Mouse (Mus musculus): ENCODE results near the gene Tex29. TPM values are rescaled to one million over a fixed set of nuclear protein-coding genes. Genes with fewer than 3 reads are reported as not detected.

Tex29 gene
- 0.63 TPM in 1 of 2 replicates, not detected in the other for polyA plus RNA-seq (2014; fragmentation: Nextera tagmentation; extraction: Ambion mirVana)

DNA sequence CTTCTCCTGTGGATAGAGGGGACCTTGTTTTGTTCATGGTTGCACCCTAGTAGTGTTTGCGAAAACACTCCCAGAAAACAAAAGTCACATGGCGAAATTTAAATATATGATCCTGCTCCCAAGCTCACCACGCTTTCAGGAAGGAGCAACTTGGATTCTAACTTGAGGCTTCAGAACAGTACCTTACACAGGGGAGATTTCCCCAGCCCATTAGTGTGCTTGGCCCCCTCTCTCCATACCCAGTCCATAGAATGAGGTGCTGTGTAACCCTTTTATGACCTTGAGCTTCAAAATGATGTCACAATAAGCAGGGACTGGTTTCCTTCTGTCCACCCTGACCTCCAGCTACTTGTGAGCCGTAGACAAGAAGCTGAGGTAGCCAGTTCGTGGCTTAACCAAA lies at the start of gene Tex29:
Gene Tex29, plus strand, starts transcription at position 301 of the 400 bp plus-strand sequence.
- no peak within 1 kb of the TSS for H3K4me3 ChIP-seq (ENCODE audit: low read depth, low read length)

DNA sequence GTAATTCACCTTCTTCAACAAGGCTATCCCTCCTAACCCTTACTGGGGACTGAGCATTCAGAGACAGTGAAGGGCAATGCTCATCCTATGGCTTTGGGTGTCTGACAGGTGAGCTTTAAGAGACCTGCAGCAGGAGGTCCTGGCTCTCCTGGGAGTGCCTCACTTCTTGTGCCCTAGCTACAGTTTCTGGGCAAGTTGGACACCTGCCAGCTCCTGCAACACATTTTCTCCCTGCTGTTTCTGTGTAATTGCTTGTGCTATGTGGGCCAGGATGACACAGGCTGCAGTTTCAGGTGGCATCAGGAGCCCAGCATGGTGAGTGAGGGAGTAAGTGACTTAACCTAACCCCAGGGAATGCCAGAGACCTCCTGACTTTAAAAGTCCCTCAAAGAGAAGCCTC lies 45.3 kb upstream of the Tex29 start:
- H3K4me1 ChIP-seq (ENCODE audit: control insufficient read depth, insufficient read depth, low read length) = peaks cover 12% of the 10 kb centered on the region; the same call in 1 of the 2 replicates
- no peak for ATAC-seq (replicated peaks; ENCODE audit: insufficient number of reproducible peaks, low FRiP score, low TSS enrichment)
- no peak overlapping the region for H3K27ac ChIP-seq (ENCODE audit: low read depth, low read length)
- H3K36me3 ChIP-seq (ENCODE audit: control insufficient read depth, insufficient read depth, low read length) = peaks cover 8% of the 10 kb centered on the region
- H3K27me3 ChIP-seq (ENCODE audit: control insufficient read depth, insufficient read depth, low read length) = no peaks in the 10 kb centered on the region
- H3K4me3 ChIP-seq (ENCODE audit: low read depth, low read length) = no peak overlapping the region
- no peak overlapping the region for H3K4me2 ChIP-seq
- H3K9me3 ChIP-seq (replicated peaks; ENCODE audit: control insufficient read depth, low read length) = no peaks in the 10 kb centered on the region
- H3K9ac ChIP-seq (ENCODE audit: low read depth, low read length) = no peak overlapping the region

More for the DNA sequence above, at the start of gene Tex29:
- ATAC-seq (replicated peaks; ENCODE audit: insufficient number of reproducible peaks, low FRiP score, low TSS enrichment) = no peak
- WGBS (ENCODE audit: insufficient replicate concordance) = 77% methylated on average over 5 of the region's 5 CpGs
- Histone ChIP-seq H3K9me3 (replicated peaks; ENCODE audit: control insufficient read depth, low read length) (no peaks in the 10 kb centered on the region), H3K4me1 (ENCODE audit: control insufficient read depth, insufficient read depth, low read length) (peaks cover 16% of the 10 kb centered on the region), H3K9ac (ENCODE audit: low read depth, low read length) (no peak within 1 kb of the TSS), H3K27me3 (ENCODE audit: control insufficient read depth, insufficient read depth, low read length) (no peaks in the 10 kb centered on the region), H3K36me3 (ENCODE audit: control insufficient read depth, insufficient read depth, low read length) (no peaks in the 10 kb centered on the region; the same call in 1 of the 2 replicates), H3K27ac (ENCODE audit: low read depth, low read length) (no peak within 1 kb of the TSS), H3K4me2 (no peak within 1 kb of the TSS)

DNA sequence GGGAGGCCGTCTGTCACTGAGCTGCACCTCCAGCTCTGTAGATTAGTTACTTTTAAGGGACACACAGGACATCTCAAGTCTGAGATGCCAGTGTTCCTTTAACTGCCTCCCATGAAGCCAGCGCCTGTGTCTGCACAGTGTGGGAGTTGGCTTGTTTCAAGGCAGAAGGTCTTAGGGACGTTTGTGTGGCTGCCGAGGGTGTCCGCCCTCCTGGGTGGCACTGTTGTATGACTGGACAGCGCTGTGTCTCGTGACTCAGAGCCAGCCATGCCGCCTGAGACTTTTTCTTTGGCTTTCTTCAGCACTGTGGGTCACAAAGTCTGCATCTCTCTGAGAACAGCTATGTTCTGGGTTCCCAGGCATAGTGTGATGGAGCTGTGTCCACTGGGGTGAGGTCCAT lies 43.1 kb upstream of the Tex29 start:
- Histone ChIP-seq H3K27ac (ENCODE audit: low read depth, low read length) (no peak overlapping the region), H3K9ac (ENCODE audit: low read depth, low read length) (0 out of 2 replicates have a peak overlapping the region, but pooled peaks have one; percentile 13), H3K36me3 (ENCODE audit: control insufficient read depth, insufficient read depth, low read length) (peaks cover 6% of the 10 kb centered on the region; the same call in 1 of the 2 replicates), H3K27me3 (ENCODE audit: control insufficient read depth, insufficient read depth, low read length) (no peaks in the 10 kb centered on the region), H3K9me3 (replicated peaks; ENCODE audit: control insufficient read depth, low read length) (no peaks in the 10 kb centered on the region), H3K4me3 (ENCODE audit: low read depth, low read length) (no peak overlapping the region), H3K4me1 (ENCODE audit: control insufficient read depth, insufficient read depth, low read length) (peaks cover 10% of the 10 kb centered on the region; the same call in 1 of the 2 replicates), H3K4me2 (no peak overlapping the region)
- 80% methylated on average over 8 of the region's 8 CpGs for WGBS (ENCODE audit: insufficient replicate concordance)
- ATAC-seq (replicated peaks; ENCODE audit: insufficient number of reproducible peaks, low FRiP score, low TSS enrichment) = no peak

DNA sequence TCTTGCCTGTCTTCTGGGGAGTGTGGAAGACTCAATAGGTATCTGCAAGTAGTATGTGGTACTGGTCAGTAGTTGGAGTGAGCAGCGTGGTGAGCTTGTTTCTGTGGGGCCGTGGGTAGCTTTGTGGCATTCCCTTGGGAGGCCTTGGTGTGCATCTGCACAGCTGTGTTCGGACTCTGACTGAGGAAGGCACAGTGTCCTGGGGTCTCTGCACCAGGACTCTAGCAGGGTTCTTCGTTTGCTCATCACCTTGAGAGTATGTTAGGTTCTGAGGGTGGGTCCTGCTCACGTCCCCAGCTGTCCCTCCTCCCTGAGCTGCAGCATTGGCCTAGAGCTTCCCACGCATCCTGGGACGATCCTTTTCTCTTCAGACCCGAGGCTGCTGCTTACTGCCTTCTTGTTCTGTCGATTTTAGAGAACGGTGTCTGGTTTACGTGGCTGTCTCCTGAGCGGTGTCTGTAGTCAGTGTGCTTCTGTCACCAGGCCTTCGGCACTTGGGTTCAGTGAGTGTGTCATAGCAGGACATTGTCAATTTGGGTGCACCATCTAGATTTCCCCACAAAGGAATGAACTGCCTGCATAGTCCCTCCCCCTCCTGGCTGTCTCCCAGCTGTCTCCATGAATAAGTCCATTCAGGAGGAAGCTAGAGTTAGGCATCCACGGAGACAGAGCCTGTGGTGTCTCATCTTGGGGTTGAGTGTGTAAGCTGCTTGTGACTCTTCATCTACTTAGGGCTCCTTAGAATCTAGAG lies 42.4 kb upstream of the Tex29 start:
- no peaks in the 10 kb centered on the region for H3K27me3 ChIP-seq (ENCODE audit: control insufficient read depth, insufficient read depth, low read length)
- no peak overlapping the region for H3K4me2 ChIP-seq
- peaks cover 6% of the 10 kb centered on the region; the same call in 1 of the 2 replicates for H3K36me3 ChIP-seq (ENCODE audit: control insufficient read depth, insufficient read depth, low read length)
- H3K27ac ChIP-seq (ENCODE audit: low read depth, low read length) = peak overlapping the region; percentile 70; the same call in 1 of the 2 replicates
- no peak overlapping the region for H3K4me3 ChIP-seq (ENCODE audit: low read depth, low read length)
- 0 out of 2 replicates have a peak overlapping the region, but pooled peaks have one; percentile 6 for H3K9ac ChIP-seq (ENCODE audit: low read depth, low read length)
- no peaks in the 10 kb centered on the region for H3K9me3 ChIP-seq (replicated peaks; ENCODE audit: control insufficient read depth, low read length)
- 0 out of 2 replicates have a peak, but pooled peaks cover 5% of the 10 kb centered on the region for H3K4me1 ChIP-seq (ENCODE audit: control insufficient read depth, insufficient read depth, low read length)
- ATAC-seq (replicated peaks; ENCODE audit: insufficient number of reproducible peaks, low FRiP score, low TSS enrichment) = no peak
- 59% methylated on average over 14 of the region's 14 CpGs for WGBS (ENCODE audit: insufficient replicate concordance)

DNA sequence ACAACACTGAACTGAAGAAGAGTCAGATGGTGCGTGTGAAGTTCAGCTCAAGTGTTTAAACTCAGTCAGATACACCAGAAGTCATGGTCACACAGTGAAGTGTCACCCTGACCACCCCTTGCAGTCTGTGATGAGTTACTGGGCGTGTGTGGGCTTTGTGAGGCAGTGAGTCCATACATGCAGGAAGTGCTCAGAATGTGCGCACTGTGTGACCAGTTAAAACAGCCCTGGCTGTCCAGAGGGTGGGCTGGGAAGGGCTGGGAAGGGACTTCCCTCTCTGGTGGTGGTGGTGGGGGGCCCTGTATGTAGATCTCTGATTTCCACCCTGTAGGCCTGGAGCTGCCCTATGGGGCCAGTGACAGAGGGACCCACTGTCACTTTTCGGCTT lies 41.8 kb upstream of the Tex29 start:
- no peaks in the 10 kb centered on the region for H3K27me3 ChIP-seq (ENCODE audit: control insufficient read depth, insufficient read depth, low read length)
- WGBS (ENCODE audit: insufficient replicate concordance) = 87% methylated on average over 4 of the region's 4 CpGs
- H3K36me3 ChIP-seq (ENCODE audit: control insufficient read depth, insufficient read depth, low read length) = peaks cover 6% of the 10 kb centered on the region; the same call in 1 of the 2 replicates
- no peak overlapping the region for H3K4me3 ChIP-seq (ENCODE audit: low read depth, low read length)
- no peak overlapping the region for H3K4me2 ChIP-seq
- 0 out of 2 replicates have a peak, but pooled peaks cover 5% of the 10 kb centered on the region for H3K4me1 ChIP-seq (ENCODE audit: control insufficient read depth, insufficient read depth, low read length)
- no peaks in the 10 kb centered on the region for H3K9me3 ChIP-seq (replicated peaks; ENCODE audit: control insufficient read depth, low read length)
- no peak for ATAC-seq (replicated peaks; ENCODE audit: insufficient number of reproducible peaks, low FRiP score, low TSS enrichment)
- H3K9ac ChIP-seq (ENCODE audit: low read depth, low read length) = no peak overlapping the region
- H3K27ac ChIP-seq (ENCODE audit: low read depth, low read length) = peak overlapping the region; percentile 70; the same call in 1 of the 2 replicates

DNA sequence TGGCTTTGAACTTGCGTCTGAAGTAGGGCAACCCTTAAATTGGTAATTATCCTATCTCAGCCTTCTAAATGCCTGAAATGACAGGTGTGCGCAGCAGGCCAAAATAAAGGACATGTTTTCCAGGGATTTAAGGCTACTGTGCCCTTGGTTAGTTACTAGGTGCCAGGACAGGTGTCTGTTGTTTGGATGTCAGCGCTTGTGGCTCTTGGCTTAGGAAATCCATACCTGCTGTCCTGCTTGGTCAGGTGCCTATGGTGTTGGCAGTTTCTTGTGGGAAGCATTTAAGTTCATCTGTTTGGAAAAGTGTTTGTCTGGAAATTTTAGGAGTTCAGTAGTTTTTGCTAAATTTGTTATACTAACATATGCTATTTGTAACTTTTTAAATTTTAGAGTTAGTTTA lies 41.2 kb upstream of the Tex29 start:
- H3K36me3 ChIP-seq (ENCODE audit: control insufficient read depth, insufficient read depth, low read length) = peaks cover 6% of the 10 kb centered on the region; the same call in 1 of the 2 replicates
- no peak overlapping the region for H3K27ac ChIP-seq (ENCODE audit: low read depth, low read length)
- no peaks in the 10 kb centered on the region for H3K27me3 ChIP-seq (ENCODE audit: control insufficient read depth, insufficient read depth, low read length)
- WGBS (ENCODE audit: insufficient replicate concordance) = 89% methylated on average over 3 of the region's 3 CpGs
- no peaks in the 10 kb centered on the region for H3K9me3 ChIP-seq (replicated peaks; ENCODE audit: control insufficient read depth, low read length)
- H3K4me3 ChIP-seq (ENCODE audit: low read depth, low read length) = no peak overlapping the region
- no peak overlapping the region for H3K4me2 ChIP-seq
- ATAC-seq (replicated peaks; ENCODE audit: insufficient number of reproducible peaks, low FRiP score, low TSS enrichment) = no peak
- 0 out of 2 replicates have a peak, but pooled peaks cover 5% of the 10 kb centered on the region for H3K4me1 ChIP-seq (ENCODE audit: control insufficient read depth, insufficient read depth, low read length)
- no peak overlapping the region for H3K9ac ChIP-seq (ENCODE audit: low read depth, low read length)

DNA sequence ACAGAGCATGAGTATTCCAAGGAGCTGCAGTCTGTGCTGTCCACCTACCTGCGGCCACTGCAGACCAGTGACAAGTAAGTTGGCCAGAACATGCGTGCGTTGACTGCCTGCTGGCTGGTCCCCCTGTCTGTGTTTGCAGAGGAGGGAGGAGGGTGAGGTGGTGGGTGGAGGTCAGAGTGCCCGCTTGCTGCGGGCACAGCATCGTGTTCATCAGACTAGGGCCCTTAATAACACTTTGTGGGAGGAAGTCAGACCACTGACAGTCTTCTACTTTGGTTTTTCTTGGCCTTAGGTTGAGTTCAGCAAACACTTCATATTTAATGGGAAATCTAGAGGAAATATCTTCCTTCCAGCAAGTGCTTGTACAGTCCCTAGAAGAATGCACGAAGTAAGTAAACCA lies 39.8 kb upstream of the Tex29 start:
- H3K4me3 ChIP-seq (ENCODE audit: low read depth, low read length) = no peak overlapping the region
- H3K9me3 ChIP-seq (replicated peaks; ENCODE audit: control insufficient read depth, low read length) = no peaks in the 10 kb centered on the region
- no peak overlapping the region for H3K27ac ChIP-seq (ENCODE audit: low read depth, low read length)
- WGBS (ENCODE audit: insufficient replicate concordance) = 85% methylated on average over 7 of the region's 7 CpGs
- no peak overlapping the region for H3K4me2 ChIP-seq
- ATAC-seq (replicated peaks; ENCODE audit: insufficient number of reproducible peaks, low FRiP score, low TSS enrichment) = no peak
- H3K4me1 ChIP-seq (ENCODE audit: control insufficient read depth, insufficient read depth, low read length) = 0 out of 2 replicates have a peak, but pooled peaks cover 5% of the 10 kb centered on the region
- H3K36me3 ChIP-seq (ENCODE audit: control insufficient read depth, insufficient read depth, low read length) = peaks cover 7% of the 10 kb centered on the region; the same call in 1 of the 2 replicates
- H3K9ac ChIP-seq (ENCODE audit: low read depth, low read length) = no peak overlapping the region
- H3K27me3 ChIP-seq (ENCODE audit: control insufficient read depth, insufficient read depth, low read length) = no peaks in the 10 kb centered on the region

DNA sequence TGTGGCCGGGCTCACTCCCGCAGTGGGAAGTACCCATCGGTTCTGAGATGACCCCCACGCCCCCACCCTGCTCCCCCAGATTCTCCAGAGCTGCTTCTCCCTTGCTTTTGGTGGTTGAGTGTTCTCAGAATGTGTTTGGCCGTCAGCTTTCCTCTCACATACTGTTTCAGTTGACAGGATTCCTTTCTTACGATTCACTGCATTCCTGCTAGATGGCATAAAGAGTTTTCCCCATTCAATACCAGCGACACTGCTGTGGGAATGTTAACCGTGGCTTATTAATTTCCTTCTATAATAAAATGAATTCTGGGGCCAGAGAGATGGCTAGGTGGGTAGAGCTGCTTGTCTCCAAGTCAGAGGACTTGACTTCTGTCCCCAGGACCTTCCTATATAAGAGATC lies 38.7 kb upstream of the Tex29 start:
- Histone ChIP-seq H3K4me2 (no peak overlapping the region), H3K4me3 (ENCODE audit: low read depth, low read length) (no peak overlapping the region), H3K9ac (ENCODE audit: low read depth, low read length) (no peak overlapping the region), H3K36me3 (ENCODE audit: control insufficient read depth, insufficient read depth, low read length) (peaks cover 8% of the 10 kb centered on the region), H3K27ac (ENCODE audit: low read depth, low read length) (peak overlapping the region; percentile 17; the same call in 1 of the 2 replicates), H3K4me1 (ENCODE audit: control insufficient read depth, insufficient read depth, low read length) (0 out of 2 replicates have a peak, but pooled peaks cover 5% of the 10 kb centered on the region), H3K27me3 (ENCODE audit: control insufficient read depth, insufficient read depth, low read length) (no peaks in the 10 kb centered on the region), H3K9me3 (replicated peaks; ENCODE audit: control insufficient read depth, low read length) (no peaks in the 10 kb centered on the region)
- WGBS (ENCODE audit: insufficient replicate concordance) = 61% methylated on average over 8 of the region's 8 CpGs
- ATAC-seq (replicated peaks; ENCODE audit: insufficient number of reproducible peaks, low FRiP score, low TSS enrichment) = no peak

All from heart, embryonic 11.5 days (tissue).